Mouse (Mus musculus): ENCODE measurements around the gene Aox2.

- TF ChIP-seq CTCF (conservative IDR thresholded peaks at IDR 0.05 in 1 of 2, IDR thresholded peaks at IDR 0.05 in 1 of 2; ENCODE audit: low read depth in 2 of 2, low read length in 2 of 2), result no peak
- TF ChIP-seq POLR2A (IDR thresholded peaks at IDR 0.05; ENCODE audit: low read depth, low read length), result no peak
- no peak for TF ChIP-seq EP300 (IDR thresholded peaks at IDR 0.05; ENCODE audit: low read length)
These were observed 141.9 kb downstream of the Aox2 start for GRCm38 (mm10) chr1:58420032-58420431.
